Mouse (Mus musculus) C2C12 (cell line): ENCODE measurements around the gene Tmprss7. TPM values are rescaled to one million over a fixed set of nuclear protein-coding genes. Genes with fewer than 3 reads are reported as not detected.

Experiments
- H3K27me3 ChIP-seq: one replicate; pipeline ENCODE4 v1.6.1; 2011; ENCODE audit not compliant: control insufficient read depth, insufficient read depth, insufficient read length
- H3K36me3 ChIP-seq: one replicate; pipeline ENCODE4 v1.6.1; 2011; ENCODE audit not compliant: control insufficient read depth, insufficient read depth
- H3K4me3 ChIP-seq: one replicate; pipeline ENCODE4 v1.5.1; 2011; ENCODE audit warnings: mild to moderate bottlenecking, control low read depth; ENCODE audit not compliant: poor library complexity, insufficient read depth, severe bottlenecking
- H3K79me2 ChIP-seq: one replicate; pipeline ENCODE4 v1.6.1; 2011; ENCODE audit not compliant: control insufficient read depth, insufficient read depth
- H3K79me3 ChIP-seq: one replicate; pipeline ENCODE4 v1.6.1; 2011; ENCODE audit warnings: low read depth, control low read depth
- H3ac ChIP-seq: one replicate; pipeline ENCODE3; 2011; ENCODE audit warnings: low read depth; ENCODE audit not compliant: control insufficient read depth, insufficient read length
- CEBPB ChIP-seq: IDR thresholded peaks from one replicate; pipeline ENCODE4 v1.6.1; 2011; ENCODE audit warnings: low read depth, mild to moderate bottlenecking, control low read depth, moderate library complexity
- CTCF ChIP-seq: IDR thresholded peaks from one replicate; pipeline ENCODE4 v1.5.1; 2011; ENCODE audit not compliant: control insufficient read depth, insufficient read depth, insufficient read length
- FOSL1 ChIP-seq: IDR thresholded peaks from one replicate; pipeline ENCODE4 v1.8.0; 2011; ENCODE audit warnings: mild to moderate bottlenecking, low read length; ENCODE audit not compliant: poor library complexity, insufficient read depth, severe bottlenecking
- MAX ChIP-seq: IDR thresholded peaks from one replicate; pipeline ENCODE4 v1.6.1; 2011; ENCODE audit warnings: mild to moderate bottlenecking, control low read depth
- MYOD1 ChIP-seq: IDR thresholded peaks from one replicate; pipeline ENCODE4 v1.6.1; 2011; ENCODE audit warnings: low read depth; ENCODE audit not compliant: control insufficient read depth, insufficient read length
- MYOG ChIP-seq: IDR thresholded peaks from one replicate; pipeline ENCODE4 v1.6.1; 2011; ENCODE audit not compliant: control insufficient read depth, insufficient read length; ENCODE audit errors: extremely low read depth
- USF1 ChIP-seq: IDR thresholded peaks from one replicate; pipeline ENCODE4 v1.6.1; 2011; ENCODE audit warnings: low read depth, mild to moderate bottlenecking, control low read depth, moderate library complexity
- polyA plus RNA-seq: library from polyadenylated mRNA; unstranded; fragments of >200 nt; fragmentation: generic; extraction: Trizol; gene quantifications from one replicate; pipeline ENCODE4 v1.2.1, GENCODE M21; 2012; ENCODE audit warnings: missing spikeins

The Tmprss7 gene
- polyA plus RNA-seq, 1 experiment, result not detected

- no peaks in the 10 kb centered on the region for H3K36me3 ChIP-seq
- TF ChIP-seq CTCF (no peak), MAX (no peak), MYOD1 (no peak), USF1 (no peak), MYOG (no peak), CEBPB (no peak), FOSL1 (no peak)
- H3ac ChIP-seq, result no peak overlapping the region
- H3K27me3 ChIP-seq, result no peaks in the 10 kb centered on the region
- H3K79me2 ChIP-seq, result no peaks in the 10 kb centered on the region
- no peak overlapping the region for H3K4me3 ChIP-seq
- no peaks in the 10 kb centered on the region for H3K79me3 ChIP-seq
Observed at GRCm38 (mm10) chr16:45615944-45616343, 77.5 kb downstream of the Tmprss7 start.

- Histone ChIP-seq H3K4me3 (no peak overlapping the region), H3K79me3 (no peaks in the 10 kb centered on the region), H3K79me2 (no peaks in the 10 kb centered on the region), H3K27me3 (peaks cover 4% of the 10 kb centered on the region), H3ac (no peak overlapping the region), H3K36me3 (no peaks in the 10 kb centered on the region)
- TF ChIP-seq FOSL1 (no peak), MYOD1 (no peak), CEBPB (no peak), CTCF (no peak)
Observed at GRCm38 (mm10) chr16:45613247-45613646, 80.2 kb downstream of the Tmprss7 start.

GRCm38 (mm10) chr16:45610267-45610666 is 83.2 kb downstream of the Tmprss7 start, which contains the start of gene Gcsam:
Gcsam (plus strand) TSS chr16:45610380.
- H3K27me3 ChIP-seq, result peaks cover 4% of the 10 kb centered on the region
- no peak for TF ChIP-seq FOSL1
- no peak for TF ChIP-seq MYOG
- TF ChIP-seq USF1, result no peak
- no peak for TF ChIP-seq MYOD1
- no peak for TF ChIP-seq CEBPB
- TF ChIP-seq MAX, result no peak
- no peak for TF ChIP-seq CTCF
- no peak within 1 kb of the TSS for H3K4me3 ChIP-seq
- no peaks in the 10 kb centered on the region for H3K79me2 ChIP-seq
- H3K79me3 ChIP-seq, result no peaks in the 10 kb centered on the region
- H3K36me3 ChIP-seq, result no peaks in the 10 kb centered on the region
- H3ac ChIP-seq, result no peak within 1 kb of the TSS

GRCm38 (mm10) chr16:45609300-45609699 is 84.2 kb downstream of the Tmprss7 start:
- Histone ChIP-seq H3K36me3 (no peaks in the 10 kb centered on the region), H3K27me3 (peaks cover 4% of the 10 kb centered on the region), H3K79me3 (no peaks in the 10 kb centered on the region), H3ac (no peak overlapping the region), H3K4me3 (no peak overlapping the region), H3K79me2 (no peaks in the 10 kb centered on the region)
- TF ChIP-seq MYOD1 (no peak), USF1 (no peak), CEBPB (no peak), FOSL1 (no peak), MAX (no peak), MYOG (no peak), CTCF (no peak)

- H3K36me3 ChIP-seq, result no peaks in the 10 kb centered on the region
- H3K4me3 ChIP-seq, result no peak overlapping the region
- H3K79me2 ChIP-seq, result no peaks in the 10 kb centered on the region
- no peak overlapping the region for H3ac ChIP-seq
- H3K79me3 ChIP-seq, result no peaks in the 10 kb centered on the region
- no peak for TF ChIP-seq MAX
- TF ChIP-seq FOSL1, result no peak
- TF ChIP-seq CTCF, result no peak
- no peak for TF ChIP-seq MYOG
- TF ChIP-seq MYOD1, result no peak
- no peak for TF ChIP-seq USF1
- TF ChIP-seq CEBPB, result no peak
- peaks cover 4% of the 10 kb centered on the region for H3K27me3 ChIP-seq
Observed at GRCm38 (mm10) chr16:45608481-45608954, 84.9 kb downstream of the Tmprss7 start.

Other genes with a start within 250 kb of the Tmprss7 start
- gene Gm609, start 200.7 kb downstream of the Tmprss7 start, polyA plus RNA-seq, result not detected
- gene Gm17783, start 161.6 kb downstream of the Tmprss7 start, polyA plus RNA-seq, result not detected
- gene Slc9c1, start 158.3 kb downstream of the Tmprss7 start, polyA plus RNA-seq, result not detected
- gene Gcsam, start 83.3 kb downstream of the Tmprss7 start, polyA plus RNA-seq, result not detected
- not detected for gene BC016579, start 39.6 kb downstream of the Tmprss7 start, polyA plus RNA-seq
- 0.09 TPM for gene Tagln3, start 30.9 kb upstream of the Tmprss7 start, polyA plus RNA-seq
- 7.6 TPM for gene Abhd10, start 49.3 kb upstream of the Tmprss7 start, polyA plus RNA-seq